Mouse (Mus musculus): Measurements from ENCODE around the gene Gabrg2. TPM values are rescaled to one million over a fixed set of nuclear protein-coding genes. Genes with fewer than 3 reads are reported as not detected.

The Gabrg2 gene
- total and polyA plus RNA-seq, 2 experiments from 2014 or later: not detected

DNA sequence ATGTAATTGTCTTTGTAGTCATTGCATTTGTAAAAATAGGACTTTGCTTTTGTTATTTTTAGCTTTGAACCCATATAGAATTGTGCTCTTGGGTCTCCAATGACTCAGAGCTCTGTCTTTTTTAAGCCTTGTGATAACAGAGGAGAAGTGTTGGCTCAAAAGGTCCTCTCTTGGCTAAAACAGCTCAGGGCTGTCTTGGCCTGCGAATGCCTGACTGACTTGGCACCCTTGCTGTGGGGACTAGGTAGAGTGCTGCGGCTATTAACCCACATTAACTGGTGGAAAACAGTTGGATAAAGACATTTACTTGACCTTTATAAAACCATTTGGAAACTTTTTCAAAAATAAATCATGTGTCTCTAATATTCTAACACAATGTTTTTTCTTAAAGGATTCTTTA is 97.0 kb downstream of the Gabrg2 start:
- Histone ChIP-seq H3K36me3 (replicated peaks; ENCODE audit: control insufficient read depth, insufficient read depth, low read length) (no peaks in the 10 kb centered on the region), H3K4me1 (ENCODE audit: control insufficient read depth, insufficient read depth) (no peaks in the 10 kb centered on the region), H3K4me3 (ENCODE audit: low read depth, low read length) (no peak overlapping the region), H3K9ac (replicated peaks; ENCODE audit: low read depth, low read length) (no peak overlapping the region), H3K27ac (ENCODE audit: low read depth) (no peak overlapping the region), H3K9me3 (replicated peaks; ENCODE audit: control insufficient read depth, low read length) (no peaks in the 10 kb centered on the region), H3K27me3 (ENCODE audit: control insufficient read depth, insufficient read depth, low read length) (no peaks in the 10 kb centered on the region), H3K4me2 (ENCODE audit: low read depth, low read length) (no peak overlapping the region)
- 22% methylated on average over 2 of the region's 2 CpGs for WGBS
- peak; percentile 5 for DNase-seq (ENCODE audit: low spot score)
- TF ChIP-seq EP300 (IDR thresholded peaks at IDR 0.05; ENCODE audit: low read depth) (no peak), CTCF (IDR thresholded peaks at IDR 0.05; ENCODE audit: low read depth) (no peak)
- ATAC-seq (ENCODE audit: insufficient read depth, low read depth): no peak

Other genes with a start within 250 kb of the Gabrg2 start
- gene Gabra1, start 182.1 kb upstream of the Gabrg2 start, total RNA-seq (2014; rRNA removed; ENCODE audit: low replicate concordance): 1.7 TPM in 1 of 2 replicates, not detected in the other
- 0.18 and 0.52 TPM in 2 replicates for gene Gabra1, start 182.1 kb upstream of the Gabrg2 start, polyA plus RNA-seq (2015; fragmentation: Nextera tagmentation; extraction: Ambion mirVana)